Comparison of ENCODE assay signal across 1 mouse cellular context in genomic region chr10:121689591-121690314, GRCm38 (mm10).
TF ChIP-seq lines count a peak whose summit lies in the region.

No protein-coding gene starts in this region.

TF ChIP-seq in CH12.LX, 34 proteins besides CTCF, POLR2A, EP300 and RAD21:
- TF ChIP-seq CHD2 (IDR thresholded peaks at IDR 0.05; ENCODE audit: low read length) (no peak), RCOR1 (conservative IDR thresholded peaks at IDR 0.05; ENCODE audit: low read depth, low read length) (no peak), ZNF384 (IDR thresholded peaks at IDR 0.05; ENCODE audit: low read depth, low read length) (no peak), NRF1 (IDR thresholded peaks at IDR 0.05; ENCODE audit: low read depth, low read length) (no peak), SMC3 (IDR thresholded peaks at IDR 0.05; ENCODE audit: low read depth, low read length) (peak; percentile 12; the same call in 1 of the 2 replicates)
